Mouse (Mus musculus) heart, postnatal 0 days (tissue): ENCODE measurements at regions not wholly inside any gene's neighbourhood (a gene's known extent, or its start where the extent isn't known, plus 50 kb on each side); places are given as distances from the start of the nearest gene placed in this dataset.

Experiments
- CTCF ChIP-seq: IDR thresholded peaks from 2 replicates; pipeline ENCODE4 v1.5.1; 2016; ENCODE audit warnings: antibody characterized with exemption, control low read depth, low read depth
- EP300 ChIP-seq: IDR thresholded peaks from 2 replicates; pipeline ENCODE4 v1.6.1; 2016; ENCODE audit warnings: antibody characterized with exemption, low read depth

DNA sequence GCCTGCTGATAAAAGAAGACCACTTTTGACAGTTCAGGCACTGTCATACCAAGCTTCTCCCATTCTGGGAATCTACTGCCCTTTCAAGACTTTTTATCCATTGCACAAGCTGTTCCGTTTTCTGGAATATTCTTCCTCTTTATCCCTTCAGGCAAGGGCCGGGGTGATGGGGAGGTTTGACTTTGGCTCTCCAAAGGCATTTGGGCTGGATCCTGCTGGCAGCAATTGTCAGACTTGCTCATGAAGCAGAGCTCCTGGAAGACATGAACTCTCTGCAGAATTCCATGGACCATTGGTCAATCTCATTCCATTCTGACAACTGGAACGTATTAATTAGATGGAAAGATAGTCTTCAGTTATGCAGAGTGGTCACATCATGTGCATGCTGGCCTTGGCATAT is 146.6 kb downstream of the Ptpn20 start:
- no peak for TF ChIP-seq CTCF
- no peak for TF ChIP-seq EP300
